Mouse (Mus musculus) heart, postnatal 14 days (tissue): ENCODE data around the gene Dazap1. TPM values are rescaled to one million over a fixed set of nuclear protein-coding genes. Genes with fewer than 3 reads are reported as not detected.

ENCODE experiments used
- microRNA-seq, 2 experiments: library from miRNA; unstranded; fragments of <30 nt; microRNA quantifications; one replicate each; pipeline ENCODE4 v1.2.0; 2021 to 2022
- total RNA-seq, 2 experiments: library from RNA; stranded (reverse); gene quantifications; 2 replicates each; pipeline ENCODE4 v1.2.3; 2021

Gene Dazap1
- total RNA-seq, 2 experiments from 2014 or later = 68.2 to 76.3 TPM

Small RNA genes lying within 50 kb of the gene (microRNA-seq; reads per million reads assigned to microRNA genes)
- gene Mir6911 = 0 to 0.85 reads per million in 2 experiments

Other genes starting within 250 kb of the Dazap1 start
- gene Arhgap45, start 244.8 kb upstream of the Dazap1 start, total RNA-seq = 10 to 100 TPM in 1 of 2 experiments, 1 to 10 TPM in 1; 4.9 to 11.3 TPM
- 10 to 100 TPM; 68.6 to 73.5 TPM for gene Polr2e, start 221.7 kb upstream of the Dazap1 start, total RNA-seq
- 100 to 1,000 TPM; 636 to 681 TPM for gene Gpx4, start 214.3 kb upstream of the Dazap1 start, total RNA-seq
- gene Sbno2, start 155.9 kb upstream of the Dazap1 start, total RNA-seq = 10 to 100 TPM; 13.5 to 14.0 TPM
- 100 to 1,000 TPM; 105 to 118 TPM for gene Stk11, start 145.7 kb upstream of the Dazap1 start, total RNA-seq
- gene Atp5d, start 122.9 kb upstream of the Dazap1 start, total RNA-seq = 1,000 to 10,000 TPM; 1,168 to 1,183 TPM
- gene Cbarp, start 120.7 kb upstream of the Dazap1 start, total RNA-seq = 1 to 10 TPM; 3.0 to 3.3 TPM
- gene Midn, start 113.2 kb upstream of the Dazap1 start, total RNA-seq = 100 to 1,000 TPM; 158 to 178 TPM
- gene Cirbp, start 95.5 kb upstream of the Dazap1 start, total RNA-seq = 10 to 100 TPM; 40.4 to 64.3 TPM
- 1 to 10 TPM; 3.8 to 4.7 TPM for gene 1600002K03Rik, start 88.5 kb upstream of the Dazap1 start, total RNA-seq
- 1 to 10 TPM; 1.1 to 1.4 TPM for gene Efna2, start 82.0 kb upstream of the Dazap1 start, total RNA-seq
- gene Mum1, start 35.1 kb upstream of the Dazap1 start, total RNA-seq = 10 to 100 TPM; 17.0 to 21.0 TPM
- gene Ndufs7, start 12.4 kb upstream of the Dazap1 start, total RNA-seq = 100 to 1,000 TPM; 728 to 743 TPM
- 10 to 100 TPM; 11.6 to 14.5 TPM for gene Gamt, start 474 bp upstream of the Dazap1 start, total RNA-seq
- gene Rps15, start 31.0 kb downstream of the Dazap1 start, total RNA-seq = 100 to 1,000 TPM; 652 to 716 TPM
- 1 to 10 TPM; 2.3 to 3.6 TPM for gene Apc2, start 34.5 kb downstream of the Dazap1 start, total RNA-seq
- gene 2310011J03Rik, start 59.1 kb downstream of the Dazap1 start, total RNA-seq = 10 to 100 TPM; 13.3 to 15.0 TPM
- gene Pcsk4, start 68.0 kb downstream of the Dazap1 start, total RNA-seq = 1 to 10 TPM; 1.0 to 1.7 TPM
- gene Reep6, start 68.5 kb downstream of the Dazap1 start, total RNA-seq = 1 to 10 TPM; 2.0 to 2.6 TPM
- gene Adamtsl5, start 86.9 kb downstream of the Dazap1 start, total RNA-seq = 10 to 100 TPM; 43.8 to 44.5 TPM
- gene Plk5, start 95.0 kb downstream of the Dazap1 start, total RNA-seq = under 1 TPM; 0.12 to 0.22 TPM
- 10 to 100 TPM; 11.8 to 12.2 TPM for gene Mex3d, start 126.2 kb downstream of the Dazap1 start, total RNA-seq
- gene Mbd3, start 138.1 kb downstream of the Dazap1 start, total RNA-seq = 10 to 100 TPM; 78.6 to 84.0 TPM
- gene Uqcr11, start 145.3 kb downstream of the Dazap1 start, total RNA-seq = 1,000 to 10,000 TPM; 1,852 to 1,908 TPM
- 10 to 100 TPM; 31.7 to 32.5 TPM for gene Tcf3, start 172.2 kb downstream of the Dazap1 start, total RNA-seq
- gene Onecut3, start 233.3 kb downstream of the Dazap1 start, total RNA-seq = not detected